Mouse (Mus musculus): ENCODE results near the gene Snx14.
A peak's percentile ranks its signal among the peaks of the same experiment; 100 is the strongest.

The Snx14 gene

GRCm38 (mm10) chr9:88346857-88347256, 91.9 kb downstream of the Snx14 start:
- peak; percentile 49 for DNase-seq (ENCODE audit: low read depth, low spot score)

- no peak for DNase-seq (ENCODE audit: low read depth, low spot score)
These were observed 94.3 kb downstream of the Snx14 start for GRCm38 (mm10) chr9:88344424-88344823.

- peak; percentile 76 for DNase-seq (ENCODE audit: low read depth, low spot score)
These were observed 96.1 kb downstream of the Snx14 start for GRCm38 (mm10) chr9:88342701-88343100.

- no peak for DNase-seq (ENCODE audit: low read depth, low spot score)
These were observed 96.5 kb downstream of the Snx14 start for GRCm38 (mm10) chr9:88342241-88342640.

DNA sequence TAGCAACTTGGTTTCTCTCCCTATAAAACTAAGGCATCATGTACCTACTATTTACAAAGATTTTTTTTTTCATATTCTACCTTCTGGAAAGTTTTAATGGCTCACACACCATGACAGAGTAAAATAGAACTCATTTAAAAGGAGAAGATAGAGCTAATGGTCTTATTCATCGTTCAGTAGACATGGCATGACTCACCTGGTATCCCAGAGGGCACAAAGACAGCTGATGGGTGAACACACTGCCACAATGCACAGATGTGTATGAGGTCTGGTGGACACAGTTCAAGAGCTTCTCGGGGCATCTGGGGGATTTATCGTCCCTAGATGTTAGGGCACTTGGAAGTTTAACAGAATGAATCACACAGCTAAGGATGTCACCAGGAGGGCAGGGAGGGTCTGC, 97.9 kb downstream of the Snx14 start:
- no peak for DNase-seq (ENCODE audit: low read depth, low spot score)

DNA sequence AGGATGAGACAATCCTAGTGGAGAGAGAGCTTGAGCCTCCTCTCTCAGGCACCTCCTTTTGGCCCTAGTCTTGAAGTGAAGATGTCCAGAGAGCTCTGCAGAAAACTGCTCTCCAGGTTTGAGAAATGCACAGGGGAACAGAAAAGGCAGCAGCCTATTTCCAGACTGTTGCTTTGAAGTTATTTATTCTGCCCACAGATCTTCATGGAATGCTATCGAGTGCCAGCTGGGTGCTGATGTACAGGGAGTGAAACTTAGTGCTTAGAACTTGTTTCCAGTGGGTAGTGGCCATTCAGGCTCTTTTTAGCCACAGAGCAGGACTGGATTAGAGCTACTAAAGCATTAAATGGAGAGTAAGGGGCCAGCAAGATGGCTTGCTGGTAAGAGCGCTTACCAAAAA, 102.9 kb downstream of the Snx14 start:
- DNase-seq (ENCODE audit: low read depth, low spot score) = peak; percentile 48

GRCm38 (mm10) chr9:88332447-88332846, 106.3 kb downstream of the Snx14 start:
- DNase-seq (ENCODE audit: low read depth, low spot score) = no peak

GRCm38 (mm10) chr9:88330316-88330715, 108.4 kb downstream of the Snx14 start:
- no peak for DNase-seq (ENCODE audit: low read depth, low spot score)

DNA sequence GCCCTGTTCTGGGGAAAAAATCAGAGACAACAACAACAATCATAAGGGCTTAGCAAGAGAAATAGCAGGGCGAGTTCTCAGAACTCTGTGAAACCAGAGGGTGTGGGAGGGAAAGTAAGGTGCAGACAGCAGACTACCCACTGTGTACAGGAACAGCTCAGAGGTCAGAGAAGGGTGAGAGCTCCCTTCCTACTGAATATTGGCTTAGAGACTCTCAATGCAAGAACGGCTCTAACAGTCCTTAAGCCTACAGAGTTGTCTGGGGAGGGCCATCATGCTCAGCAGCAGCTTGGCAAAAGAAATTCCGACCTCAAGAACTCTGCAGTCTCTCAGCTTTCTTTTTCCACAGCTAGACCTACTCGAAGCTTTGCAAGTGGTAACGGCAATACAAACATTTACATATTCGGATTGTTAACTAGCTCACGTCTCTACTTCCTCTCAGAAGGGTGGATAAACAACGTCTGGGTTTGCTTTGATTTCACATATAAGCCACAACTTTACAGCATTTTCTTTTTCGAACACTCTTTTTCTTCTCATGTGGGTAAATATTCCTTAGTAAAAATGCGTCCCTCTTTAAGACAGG, 109.5 kb downstream of the Snx14 start:
- DNase-seq (ENCODE audit: low read depth, low spot score) = no peak

GRCm38 (mm10) chr9:88328666-88329065, 110.1 kb downstream of the Snx14 start:
- no peak for DNase-seq (ENCODE audit: low read depth, low spot score)

GRCm38 (mm10) chr9:88326930-88327901, 111.5 kb downstream of the Snx14 start, which contains the start of gene Nt5e:
Gene Nt5e, plus strand, starts transcription at chr9:88327197.
- peak; percentile 91 for DNase-seq (ENCODE audit: low read depth, low spot score)
